Mouse (Mus musculus) frontal cortex, postnatal 25 days (tissue): ENCODE data around the gene Slc22a8.

ENCODE experiments used
- DNase-seq, 2 experiments: peaks; one replicate each; pipeline ENCODE4 v3.0.0; 2022; ENCODE audit warnings: low spot score in 2 of 2

Gene Slc22a8

DNA sequence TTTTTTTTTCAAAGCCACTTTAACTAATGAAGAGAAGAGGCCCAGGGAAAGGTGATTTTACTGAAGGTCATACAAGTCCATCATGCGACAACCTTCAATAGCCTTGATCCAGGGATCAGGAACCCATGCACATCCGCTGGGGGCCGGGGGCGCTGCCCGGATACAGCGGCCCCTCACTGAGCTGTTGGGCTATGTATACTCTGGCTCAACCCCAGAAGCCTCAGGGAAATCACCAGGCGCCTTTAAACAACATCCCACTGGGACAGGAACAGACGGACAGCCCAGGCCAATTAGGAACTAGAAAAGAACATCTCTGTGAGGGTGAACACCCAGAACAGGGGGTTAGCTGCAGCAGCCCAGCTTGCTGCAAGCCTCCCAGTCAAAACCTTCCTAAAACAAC, at the start of gene Slc22a8:
Slc22a8 (plus strand) TSS at position 301 of the 400 bp plus-strand sequence.
- DNase-seq, result no peak

DNA sequence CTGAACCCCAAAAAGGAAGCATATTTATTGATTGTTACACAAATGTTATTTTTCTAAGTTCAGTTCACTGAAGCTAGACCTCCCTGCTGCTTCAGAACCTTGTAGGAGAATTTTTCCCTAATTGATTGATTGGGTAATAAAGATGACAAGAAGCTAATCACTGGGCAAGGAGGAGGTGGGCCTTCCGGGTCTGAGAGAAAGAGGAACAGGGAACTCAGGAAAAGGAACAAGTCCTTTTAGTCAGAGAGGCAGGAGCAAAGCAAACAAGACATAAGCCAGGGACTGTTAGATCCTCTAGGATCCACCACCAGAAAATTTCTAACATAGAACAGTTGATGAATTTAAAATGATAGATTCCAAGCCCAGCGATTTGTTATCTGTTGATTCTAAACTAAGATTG, 32.2 kb upstream of the Slc22a8 start:
- DNase-seq, result no peak

DNA sequence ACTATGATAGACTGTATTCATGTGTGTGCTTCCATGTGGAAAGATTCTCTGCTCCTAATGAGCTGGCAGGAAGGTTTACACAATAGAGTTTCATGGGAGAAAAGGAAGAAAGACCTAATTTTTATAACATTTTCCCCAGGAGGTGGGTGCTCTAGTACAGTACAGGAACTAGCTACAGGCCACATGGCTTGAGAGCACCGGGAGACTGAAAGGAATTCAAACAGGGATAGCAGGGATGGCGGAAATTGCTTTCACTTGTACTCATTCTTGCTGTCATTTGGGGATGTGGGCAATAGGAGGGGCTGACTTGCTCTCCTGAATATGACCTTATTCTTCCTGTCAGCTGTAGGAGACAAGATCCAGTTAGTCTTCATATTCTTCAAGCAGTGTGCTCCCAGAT, 27.0 kb upstream of the Slc22a8 start:
- no peak for DNase-seq

DNA sequence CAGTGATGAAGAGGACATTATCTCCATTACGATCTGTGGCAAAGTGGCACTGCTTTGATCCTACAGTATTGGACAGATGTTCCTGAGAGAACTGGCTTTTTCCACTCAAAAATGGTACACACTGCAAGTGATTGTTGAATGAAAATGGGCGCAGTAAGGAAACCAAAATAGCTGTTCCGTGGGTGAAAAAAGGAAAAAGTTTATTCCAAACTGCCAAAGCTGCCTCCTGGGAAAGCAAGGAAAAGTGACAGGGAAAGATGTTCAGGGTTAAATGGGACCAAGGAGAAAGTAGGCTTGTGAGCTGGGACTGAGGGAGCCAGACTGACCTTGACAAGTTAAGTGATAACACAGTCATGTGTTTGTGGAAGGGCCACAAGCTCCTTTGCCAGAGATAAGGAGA, 26.6 kb upstream of the Slc22a8 start:
- no peak for DNase-seq

DNA sequence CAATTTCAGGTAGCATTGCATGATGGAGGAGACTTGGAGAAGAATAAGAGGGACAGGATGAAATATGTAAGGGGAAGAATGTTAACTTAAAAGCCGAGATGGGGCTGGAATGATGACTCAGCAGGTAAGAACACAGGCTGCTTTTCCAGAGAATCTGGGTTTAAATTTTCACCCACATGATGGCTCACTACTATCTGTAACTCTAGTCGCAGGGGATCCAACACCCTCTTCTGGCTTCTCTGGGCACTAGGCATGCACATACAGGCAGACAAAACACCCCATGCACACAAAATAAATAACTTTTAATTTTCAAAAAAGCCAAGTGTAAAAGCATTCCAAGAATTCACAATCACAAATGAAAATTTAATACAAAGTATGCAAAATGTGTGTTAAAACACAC, 25.8 kb upstream of the Slc22a8 start:
- no peak for DNase-seq

- no peak for DNase-seq
Measured at GRCm38 (mm10) chr19:8565985-8566384, 25.1 kb upstream of the Slc22a8 start.

DNA sequence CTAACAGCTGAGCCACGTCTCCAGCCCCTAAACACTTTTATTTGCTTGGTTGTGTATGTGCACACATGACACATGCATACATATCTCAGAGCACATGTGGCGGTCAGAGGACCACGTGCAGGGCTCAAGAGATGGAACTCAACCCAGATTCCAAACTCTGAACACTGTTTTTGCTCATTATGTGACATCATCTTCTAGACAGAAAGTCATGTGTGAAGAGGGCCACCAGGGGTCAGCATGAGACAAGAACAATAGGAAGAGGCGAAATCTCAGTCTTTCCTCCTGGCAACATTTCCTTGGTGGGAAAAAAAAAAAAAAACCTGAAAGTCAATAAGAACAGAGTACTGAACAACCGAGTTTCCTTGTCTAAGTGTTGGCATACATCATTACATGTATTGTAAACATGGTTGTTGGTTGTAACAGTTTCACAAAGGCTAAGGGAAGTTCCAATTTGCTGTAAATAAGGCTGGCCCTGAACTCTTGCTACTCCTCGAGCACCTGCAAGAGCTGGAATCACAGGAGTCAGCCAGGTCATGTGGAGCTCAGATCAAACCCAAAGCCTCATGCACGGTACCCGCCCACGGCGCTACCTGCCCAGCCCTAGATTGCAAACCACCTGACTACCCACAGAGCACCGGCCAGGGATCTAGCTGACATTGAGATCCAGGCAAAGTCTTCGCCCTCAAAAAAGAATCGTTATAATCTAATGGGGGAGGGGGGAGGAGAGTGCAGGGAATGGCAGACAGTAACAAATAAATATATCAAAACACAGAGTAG, 23.8 kb upstream of the Slc22a8 start:
- DNase-seq, result no peak

- DNase-seq, result peak in 1 of 2 experiments; percentile 40
Measured at GRCm38 (mm10) chr19:8569453-8569863, 21.6 kb upstream of the Slc22a8 start.

DNA sequence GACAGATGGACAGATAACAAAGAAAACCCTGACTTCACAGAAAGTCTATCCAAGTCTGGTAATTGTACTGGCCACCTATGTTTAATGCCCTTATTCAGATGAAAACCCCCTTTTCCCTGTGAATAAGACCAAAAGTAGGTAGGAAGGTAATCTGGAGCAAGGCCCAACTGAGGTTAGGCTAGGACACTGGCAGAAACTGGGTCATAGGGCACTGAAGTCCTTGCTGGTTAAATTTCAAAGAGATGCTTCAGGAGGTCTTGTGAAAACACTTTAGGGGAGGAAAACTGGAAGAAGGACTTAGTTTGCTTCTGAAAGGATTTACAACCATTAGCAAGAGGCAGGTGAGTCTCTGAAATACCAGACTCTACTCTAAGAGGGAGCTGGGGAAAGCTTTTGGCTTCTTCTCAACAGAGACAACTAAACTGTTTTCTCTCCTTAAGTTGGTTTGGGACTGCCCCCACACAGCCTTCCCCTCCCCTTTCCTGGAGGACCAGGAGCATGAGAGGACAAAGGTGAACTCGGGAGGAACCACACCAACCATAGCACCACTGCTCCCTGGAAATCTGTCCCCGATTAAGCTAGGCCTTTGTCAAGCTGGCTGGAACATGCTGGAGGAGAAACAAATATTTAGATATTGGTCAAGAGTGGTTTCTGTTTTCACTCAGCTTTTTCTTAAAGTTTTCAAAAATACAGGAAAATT, 20.6 kb upstream of the Slc22a8 start:
- DNase-seq, result no peak

GRCm38 (mm10) chr19:8571746-8572145, 19.3 kb upstream of the Slc22a8 start:
- DNase-seq, result no peak

DNA sequence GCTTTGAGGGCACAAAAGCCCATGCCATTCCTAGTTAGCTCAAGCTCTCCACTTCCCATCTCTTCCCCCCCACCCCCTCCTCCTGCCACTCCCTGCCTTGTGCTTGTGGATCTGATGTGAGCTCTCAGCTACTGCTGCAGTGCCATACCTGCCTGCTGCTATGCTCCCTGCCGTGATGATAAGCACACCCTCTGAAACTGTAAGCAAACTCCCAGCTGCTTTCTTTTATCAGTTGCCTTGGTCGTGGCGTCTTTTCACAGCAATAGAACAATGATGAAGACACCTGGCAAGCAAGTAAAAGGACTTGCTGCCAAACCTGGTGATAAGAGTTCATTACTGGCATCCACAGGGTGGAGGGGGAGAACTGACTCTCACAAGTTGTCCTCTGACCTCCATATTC, 18.6 kb upstream of the Slc22a8 start:
- DNase-seq, result no peak

DNA sequence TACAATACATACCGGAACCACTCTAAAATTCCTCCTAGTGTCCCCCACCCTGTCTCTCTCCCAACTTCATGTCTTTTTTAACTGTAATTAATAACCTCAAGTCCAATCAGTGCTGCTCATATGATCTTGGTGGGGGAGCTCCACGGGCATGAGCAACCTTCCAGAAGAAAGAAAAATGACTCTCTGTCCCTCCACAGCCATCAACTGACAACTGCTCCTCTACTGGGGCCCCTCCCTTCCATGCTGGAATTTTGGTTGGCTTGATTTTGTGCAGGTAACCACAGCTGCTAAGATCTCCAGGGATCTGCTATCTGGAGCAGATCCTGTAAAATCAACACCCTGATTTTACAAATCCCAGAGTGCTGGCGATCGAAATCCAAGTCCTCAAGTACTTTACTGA, 13.6 kb upstream of the Slc22a8 start:
- DNase-seq, result no peak

GRCm38 (mm10) chr19:8578293-8578969, 12.6 kb upstream of the Slc22a8 start:
- peak; percentile 72 to 74 for DNase-seq

- no peak for DNase-seq
Measured at GRCm38 (mm10) chr19:8578970-8579342, 12.1 kb upstream of the Slc22a8 start.

DNA sequence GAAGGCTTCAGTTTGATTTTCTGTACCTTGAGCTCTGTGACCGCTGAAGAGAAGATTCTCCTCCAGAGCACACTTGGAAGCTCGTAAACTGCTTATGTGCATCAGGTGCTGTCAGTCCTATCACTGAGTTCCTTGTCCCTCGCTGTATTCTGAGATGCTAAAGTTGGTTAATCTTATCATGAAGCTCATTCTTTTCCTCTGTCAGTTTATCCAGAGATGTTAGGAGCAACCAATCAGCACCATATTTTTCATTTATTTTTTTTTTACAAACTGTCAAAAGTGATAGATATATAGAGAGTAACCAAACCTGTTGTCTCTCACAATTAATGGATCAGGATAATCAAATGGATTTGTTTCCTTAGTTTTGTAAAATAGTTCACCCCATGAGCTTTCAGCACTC, 5.8 kb upstream of the Slc22a8 start:
- DNase-seq, result no peak

- no peak for DNase-seq
Measured at GRCm38 (mm10) chr19:8585899-8586298, 5.2 kb upstream of the Slc22a8 start.

GRCm38 (mm10) chr19:8586350-8586749, 4.7 kb upstream of the Slc22a8 start:
- DNase-seq, result no peak

- no peak for DNase-seq
Measured at GRCm38 (mm10) chr19:8587315-8587714, 3.7 kb upstream of the Slc22a8 start.

GRCm38 (mm10) chr19:8592155-8592554, 1.1 kb downstream of the Slc22a8 start:
- DNase-seq, result no peak

DNA sequence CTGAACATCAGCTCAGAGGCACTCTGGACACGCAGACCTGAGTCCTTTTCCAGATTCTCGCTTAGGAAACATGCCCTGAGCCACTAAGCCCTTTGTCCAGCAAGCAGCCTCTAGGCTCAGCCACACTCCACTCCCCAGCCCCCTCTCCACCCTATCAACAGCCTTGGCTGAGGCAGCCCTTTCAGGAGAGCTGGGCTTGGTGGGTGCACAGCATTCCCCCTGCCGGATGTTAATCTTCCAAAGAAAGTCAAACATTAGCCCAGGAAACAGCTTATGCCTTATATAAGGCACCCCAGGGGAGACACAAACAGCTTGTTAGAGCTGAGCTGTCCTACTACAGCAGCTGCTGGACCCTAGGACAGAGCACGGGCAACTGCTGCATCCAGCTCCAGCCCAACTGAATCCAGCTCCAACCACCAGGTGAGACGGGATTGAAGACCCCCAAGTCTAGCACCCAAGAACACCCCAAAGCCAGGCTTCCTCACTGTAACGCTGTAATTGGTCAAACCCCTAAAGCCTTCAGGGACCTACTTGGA, 1.9 kb downstream of the Slc22a8 start:
- DNase-seq, result no peak

DNA sequence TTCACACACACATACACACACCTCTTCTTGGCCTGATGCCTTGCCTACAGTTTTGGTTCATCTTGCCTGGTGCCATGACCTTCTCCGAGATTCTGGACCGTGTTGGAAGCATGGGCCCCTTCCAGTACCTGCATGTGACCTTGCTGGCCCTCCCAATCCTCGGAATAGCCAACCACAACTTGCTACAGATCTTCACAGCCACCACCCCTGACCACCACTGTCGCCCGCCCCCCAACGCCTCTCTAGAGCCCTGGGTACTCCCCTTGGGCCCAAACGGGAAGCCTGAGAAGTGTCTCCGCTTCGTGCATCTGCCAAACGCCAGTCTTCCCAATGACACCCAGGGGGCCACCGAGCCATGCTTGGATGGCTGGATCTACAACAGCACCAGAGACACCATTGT, 2.8 kb downstream of the Slc22a8 start:
- no peak for DNase-seq

DNA sequence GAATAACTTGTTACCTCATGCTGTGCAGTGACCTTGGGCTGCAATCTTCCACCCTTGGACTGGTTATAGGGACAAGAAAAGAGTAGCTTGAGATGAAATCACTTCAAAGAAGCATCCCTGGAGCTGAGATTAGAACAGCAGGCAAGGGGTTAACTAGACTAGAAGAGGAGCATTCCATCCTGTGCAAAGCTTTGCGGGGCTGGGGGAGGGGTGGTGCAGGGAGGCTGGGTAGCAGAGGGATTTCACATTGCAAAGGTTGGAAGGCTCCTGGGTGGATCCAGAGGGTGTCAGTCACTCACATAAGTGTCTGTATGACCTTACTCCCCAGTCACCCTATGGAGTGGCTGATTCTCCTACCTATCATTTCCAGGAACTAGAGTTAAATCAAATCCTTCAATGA, 3.5 kb downstream of the Slc22a8 start:
- no peak for DNase-seq

DNA sequence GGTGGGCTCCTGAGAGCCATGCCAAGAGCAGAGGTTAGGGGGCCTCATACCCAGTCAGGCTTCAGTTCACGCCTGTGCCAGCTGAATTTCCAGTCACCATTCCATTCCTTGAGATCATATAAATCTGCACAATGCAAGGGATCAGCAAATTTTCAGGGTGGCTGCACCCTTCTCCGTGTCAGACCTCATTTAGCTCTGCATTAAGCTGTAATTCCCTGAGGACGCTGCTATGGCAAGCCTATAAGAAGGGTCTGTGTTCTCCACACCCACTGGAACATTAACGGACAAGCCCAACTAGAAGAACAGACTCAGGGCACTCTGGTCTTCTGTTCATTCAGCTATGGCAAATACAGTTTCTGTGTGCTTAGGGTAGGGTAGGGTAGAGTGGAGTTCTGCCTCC, 6.2 kb downstream of the Slc22a8 start:
- DNase-seq, result no peak
